Mouse (Mus musculus): Measurements from ENCODE around the gene Parva. TPM values are rescaled to one million over a fixed set of nuclear protein-coding genes. Genes with fewer than 3 reads are reported as not detected.

Parva gene
- total RNA-seq, 1 experiment from 2014 or later, result 84.2 TPM

DNA sequence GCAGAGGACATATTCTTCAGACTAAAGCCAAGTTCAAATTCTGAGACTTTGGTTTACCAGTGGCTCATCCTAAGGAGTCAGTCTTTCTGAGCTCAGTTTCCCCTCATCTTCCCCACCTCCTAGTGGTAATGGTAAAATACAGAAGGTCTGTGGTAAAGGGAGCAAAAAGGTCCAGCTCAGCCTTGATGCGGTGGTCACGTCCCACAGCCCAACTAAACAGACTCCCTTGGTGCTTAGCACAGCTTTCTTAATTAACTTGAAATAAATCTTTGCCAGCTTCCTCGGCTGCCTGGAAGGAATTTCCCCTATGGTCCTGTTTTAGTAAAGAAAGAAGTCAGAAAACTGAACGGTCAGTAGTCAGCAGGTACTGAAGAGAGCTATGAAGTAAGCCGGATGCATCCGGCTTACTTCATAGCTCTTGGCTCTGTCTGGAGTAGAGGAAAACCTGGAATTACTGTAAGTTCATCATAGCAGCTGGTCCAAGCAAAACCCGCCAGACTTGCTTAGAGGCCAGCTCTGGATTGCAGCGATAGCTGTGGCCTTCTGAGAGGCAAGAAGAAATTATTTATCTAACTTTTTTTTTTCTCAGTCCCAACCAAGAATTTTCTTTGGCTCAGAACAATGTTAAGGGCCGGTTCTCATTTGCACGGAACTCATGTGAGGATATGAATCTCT lies 176.3 kb downstream of the Parva start:
- DNase-seq, result peak; percentile 38

DNA sequence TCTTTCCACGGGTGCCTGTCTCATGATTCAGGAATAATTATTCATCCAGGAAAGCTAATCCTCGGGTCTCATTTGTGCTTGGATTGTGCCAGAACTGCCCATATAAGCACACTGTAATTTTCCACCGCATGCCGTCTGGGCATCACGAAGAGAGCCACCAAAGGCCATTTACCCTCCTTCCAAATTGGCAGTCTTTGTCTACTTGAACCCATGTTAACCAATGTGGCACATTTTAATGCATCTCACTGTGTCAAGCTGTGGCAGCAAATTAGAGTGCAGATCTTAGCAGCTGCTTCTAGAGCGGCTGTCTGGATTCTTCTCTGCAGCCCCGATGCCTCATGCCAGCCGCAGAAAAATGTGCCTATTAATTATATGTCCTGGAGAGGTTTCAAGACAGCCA lies 176.9 kb downstream of the Parva start:
- no peak for DNase-seq

DNA sequence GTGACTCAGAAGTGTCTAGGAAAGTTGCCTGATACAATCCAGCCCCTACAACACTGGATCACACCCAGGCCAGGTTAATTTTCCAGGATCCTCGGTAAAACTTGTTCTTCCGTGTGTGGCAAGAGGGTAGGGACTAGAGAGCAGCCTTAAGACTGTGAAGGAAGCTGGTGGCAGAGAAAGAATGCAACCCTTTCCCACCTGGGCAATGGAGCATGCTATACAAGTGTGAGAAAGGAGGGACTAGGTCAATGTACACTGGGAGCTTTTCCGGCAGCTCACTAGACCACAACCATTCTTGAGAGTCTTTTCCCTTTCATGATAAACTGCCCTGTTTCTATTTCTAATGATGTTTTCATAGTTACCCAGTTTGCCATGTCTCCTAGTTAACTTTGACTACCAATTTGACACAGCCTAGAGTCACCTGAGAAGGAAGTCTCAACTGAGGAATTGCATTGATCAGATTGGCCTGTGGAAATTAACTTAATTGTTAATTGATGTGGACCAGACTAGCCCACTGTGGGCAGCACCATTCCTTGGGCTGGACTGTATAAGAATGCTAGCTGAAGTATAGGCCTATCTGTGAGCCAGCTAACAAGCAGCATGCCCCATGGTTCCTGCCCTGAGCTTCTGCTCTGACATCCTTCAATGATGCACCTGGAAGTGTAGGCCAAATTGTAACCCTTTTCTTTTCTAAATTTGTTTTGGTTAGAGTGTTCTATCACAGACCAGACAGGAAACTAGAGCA lies 186.9 kb downstream of the Parva start:
- no peak for DNase-seq

DNA sequence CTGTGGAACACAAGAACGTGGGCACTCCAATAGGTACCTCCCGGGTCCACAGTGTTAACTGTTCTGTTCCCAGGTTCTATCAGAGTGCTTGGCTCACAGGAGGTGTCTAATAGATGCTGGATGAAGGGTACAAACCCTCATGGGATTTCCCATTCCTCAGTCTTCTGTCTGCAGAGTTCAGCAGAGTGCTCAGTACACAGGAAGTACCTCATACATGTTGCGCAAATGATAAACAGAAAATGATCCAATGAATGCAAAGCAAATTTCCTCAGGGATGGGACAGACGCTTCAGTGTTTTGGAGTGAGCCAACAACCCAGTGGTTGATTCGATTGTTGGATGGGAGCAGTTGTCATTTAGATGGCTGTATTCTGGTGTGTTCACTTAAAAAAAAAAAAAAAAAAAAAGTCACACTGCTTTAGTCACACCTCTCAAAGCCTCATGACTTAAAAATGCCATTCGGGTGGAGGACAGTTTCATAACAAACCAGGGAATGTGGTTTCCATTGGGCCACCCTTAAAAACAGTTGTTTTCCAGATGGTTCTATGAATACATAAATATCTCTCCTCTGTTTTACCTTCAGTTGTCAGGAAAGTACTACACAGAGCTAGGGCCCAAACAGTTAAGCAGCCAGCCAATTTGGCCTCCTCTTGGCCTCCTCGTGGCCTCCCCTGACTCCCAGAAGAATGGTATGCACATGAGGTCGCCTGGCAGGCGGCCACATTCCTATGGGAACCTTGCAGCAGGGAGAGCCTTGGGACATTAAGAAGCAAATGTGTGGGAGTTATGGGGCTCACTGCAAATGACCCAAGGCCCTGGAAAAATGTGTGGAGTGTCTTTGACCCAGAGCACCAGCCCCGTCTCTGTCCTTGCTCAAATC lies 187.7 kb downstream of the Parva start:
- peak; percentile 63 for DNase-seq

DNA sequence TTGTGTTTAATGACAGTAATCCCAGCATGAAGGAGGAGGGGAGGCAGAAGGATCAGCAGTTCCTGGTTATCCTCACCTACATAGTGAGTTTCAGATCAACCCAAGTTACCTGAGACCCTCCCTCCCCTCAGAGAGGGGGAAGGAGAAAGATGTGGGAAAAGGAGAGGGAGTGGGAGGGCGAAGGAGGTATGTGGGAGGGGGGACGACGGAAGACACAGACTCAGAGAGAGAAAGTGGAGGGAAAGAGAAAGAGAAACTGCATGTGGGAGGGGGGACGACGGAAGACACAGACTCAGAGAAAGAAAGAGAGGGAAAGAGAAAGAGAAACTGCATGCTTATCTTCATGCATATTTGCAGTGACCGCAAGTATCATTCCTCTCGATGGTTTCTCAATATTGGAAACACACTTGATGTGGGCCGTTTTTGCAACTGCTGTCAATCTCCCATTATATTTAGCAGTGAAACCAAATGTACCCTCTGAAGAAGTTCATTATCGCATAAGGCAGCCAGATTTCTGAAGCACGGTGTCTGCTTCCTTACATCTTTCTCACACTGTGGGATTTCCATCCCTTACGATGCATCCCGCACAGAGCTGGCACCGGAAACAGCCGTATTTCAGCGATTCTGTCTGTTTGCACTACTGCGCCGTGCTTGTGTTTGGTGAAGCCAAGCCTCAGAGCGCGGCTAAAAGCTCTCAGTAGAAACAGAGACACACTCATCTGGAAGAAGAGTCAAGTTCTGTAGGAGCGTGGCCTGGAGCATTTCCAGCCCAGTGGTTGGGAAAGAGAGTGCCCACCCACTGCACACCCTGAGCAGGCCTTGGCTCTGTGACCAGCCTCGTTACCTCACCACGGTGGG lies 193.2 kb downstream of the Parva start:
- no peak for DNase-seq

DNA sequence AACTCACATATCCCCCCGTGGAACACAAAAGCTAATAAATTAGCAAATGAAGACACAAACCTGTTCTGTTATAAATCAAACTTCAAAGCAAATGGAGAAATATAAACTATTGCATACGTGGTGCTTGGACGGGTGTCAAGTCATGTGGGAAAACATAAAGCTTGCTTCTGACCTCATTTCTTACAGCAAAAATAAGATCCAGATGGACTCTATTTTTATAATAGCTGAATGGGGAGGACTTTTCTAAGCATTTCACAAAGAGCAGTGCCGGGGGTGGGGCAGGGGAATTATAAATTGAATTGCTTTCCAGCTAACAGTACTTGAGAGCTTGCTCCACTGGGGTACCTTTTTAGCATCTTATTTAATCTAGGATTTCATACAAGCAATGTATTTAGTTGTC lies 200.2 kb downstream of the Parva start:
- no peak for DNase-seq

DNA sequence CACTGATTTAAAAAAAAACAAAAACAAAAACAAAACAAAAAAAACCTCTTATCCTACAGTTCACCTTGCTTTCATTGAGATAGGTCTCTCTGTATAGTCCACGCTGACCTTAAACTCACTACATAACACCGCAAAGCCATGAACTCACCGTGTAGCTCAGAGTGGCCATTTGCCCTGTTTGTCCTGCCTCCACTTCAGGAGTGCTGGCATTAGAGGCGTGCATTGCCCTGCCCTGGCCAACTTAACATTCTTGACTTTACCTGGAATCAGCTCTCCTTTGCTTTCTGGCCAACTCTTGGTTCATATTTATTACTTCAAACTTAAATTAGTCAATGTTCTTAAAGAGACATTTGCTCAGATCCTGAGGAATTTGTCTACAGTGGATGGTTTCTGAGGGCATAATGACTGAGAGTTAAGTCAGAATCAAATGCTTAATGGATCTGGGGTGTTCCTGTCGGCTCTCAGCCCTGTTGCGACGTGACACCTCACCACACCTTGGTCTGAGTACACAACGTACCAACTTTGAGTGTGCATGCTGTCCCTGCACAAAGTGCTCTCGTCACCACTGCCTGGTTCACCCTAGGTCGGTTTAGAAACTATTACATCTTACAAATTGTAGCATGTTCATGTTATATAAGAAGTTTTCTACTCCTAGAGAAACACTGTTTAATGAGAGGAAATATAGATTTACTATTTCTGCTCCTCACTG lies 207.4 kb downstream of the Parva start:
- DNase-seq, result no peak

DNA sequence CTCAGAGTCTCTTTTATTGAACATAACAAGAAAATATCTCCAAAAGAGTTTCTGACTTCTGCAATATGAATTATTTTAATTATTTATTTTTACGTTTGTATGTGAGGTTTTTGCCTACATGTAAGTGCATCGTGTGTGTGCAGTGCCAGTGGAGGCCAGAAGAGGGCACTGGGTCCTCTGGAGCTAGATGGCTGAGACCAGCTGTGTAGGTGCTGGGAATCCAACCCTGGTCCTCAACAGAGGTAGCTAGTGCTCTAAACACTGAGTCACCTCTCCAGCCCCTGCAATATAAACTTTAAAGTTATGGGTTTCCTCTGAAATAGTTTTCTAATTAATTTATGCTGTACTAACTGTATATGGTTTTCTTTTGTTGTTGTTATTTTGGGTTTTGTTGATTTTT lies 208.6 kb downstream of the Parva start:
- no peak for DNase-seq

Other genes with a start within 250 kb of the Parva start
- gene Mical2, start 201.6 kb upstream of the Parva start, total RNA-seq (2021), result 16.5 TPM in 2 replicates

All from adrenal gland, postnatal 14 days (tissue).